Mouse (Mus musculus): ENCODE results near the gene Degs2.
A peak's percentile ranks its signal among the peaks of the same experiment; 100 is the strongest.

- peak; percentile 34; the same call in 1 of the 2 replicates for TF ChIP-seq POLR2A (IDR thresholded peaks at IDR 0.05; ENCODE audit: control insufficient read depth, extremely low read depth, insufficient read depth, low read length, poor library complexity)
- no peak for TF ChIP-seq CTCF (IDR thresholded peaks at IDR 0.05; ENCODE audit: borderline replicate concordance, control insufficient read depth, extremely low read depth, insufficient read depth, low read length, poor library complexity)
Measured at GRCm38 (mm10) chr12:108686463-108686862, 15.7 kb downstream of the Degs2 start.
